Mouse (Mus musculus) spleen, postnatal 0 days (tissue): ENCODE data around the gene Chchd6. TPM values are rescaled to one million over a fixed set of nuclear protein-coding genes. Genes with fewer than 3 reads are reported as not detected.

Experiments used
- polyA plus RNA-seq: library from polyadenylated mRNA; unstranded; fragments of >200 nt; fragmentation: Nextera tagmentation; extraction: Ambion mirVana; gene quantifications from 2 replicates; pipeline ENCODE4 v1.2.1, GENCODE M21; 2015

Gene Chchd6
- 17.0 and 18.4 TPM in 2 replicates for polyA plus RNA-seq

DNA sequence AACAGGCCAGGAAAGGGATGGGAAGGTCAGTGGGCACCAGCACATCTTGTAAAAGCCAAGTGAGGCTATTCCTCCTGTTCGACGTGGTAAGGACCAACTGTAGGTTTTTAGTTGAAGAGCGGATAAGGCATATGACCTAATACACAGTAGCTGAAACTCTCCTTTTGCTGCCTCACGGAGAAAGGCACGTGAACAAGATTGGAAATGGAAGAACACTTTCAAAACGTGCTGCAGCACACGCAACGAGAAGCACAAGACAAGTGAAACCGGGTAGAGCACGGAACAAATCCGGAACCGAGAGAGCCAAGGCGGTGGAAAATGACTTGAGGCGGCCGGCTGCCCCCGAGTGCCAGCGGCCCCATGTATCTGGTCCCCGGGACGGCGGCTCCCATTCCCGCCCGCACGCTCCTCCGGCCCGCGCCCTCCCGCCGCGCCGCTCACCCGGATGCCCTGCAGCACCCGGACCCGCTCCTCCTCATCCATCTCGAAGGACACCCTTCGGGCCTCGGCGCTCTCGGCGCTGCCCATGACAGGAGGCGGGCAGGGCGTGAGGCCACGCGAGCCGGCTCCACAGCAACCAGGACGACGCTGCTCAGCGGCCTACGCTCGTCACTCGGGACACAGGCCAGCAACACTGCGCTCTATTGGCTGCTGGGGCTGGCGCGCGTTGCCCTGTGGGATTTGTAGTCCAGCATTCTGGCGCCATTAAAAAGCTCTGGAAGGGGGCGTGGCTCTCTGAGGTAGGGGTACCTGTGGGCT lies at the start of gene Chchd6:
Gene Chchd6 (minus strand): TSS at position 635 of the 759 bp plus-strand sequence.

DNA sequence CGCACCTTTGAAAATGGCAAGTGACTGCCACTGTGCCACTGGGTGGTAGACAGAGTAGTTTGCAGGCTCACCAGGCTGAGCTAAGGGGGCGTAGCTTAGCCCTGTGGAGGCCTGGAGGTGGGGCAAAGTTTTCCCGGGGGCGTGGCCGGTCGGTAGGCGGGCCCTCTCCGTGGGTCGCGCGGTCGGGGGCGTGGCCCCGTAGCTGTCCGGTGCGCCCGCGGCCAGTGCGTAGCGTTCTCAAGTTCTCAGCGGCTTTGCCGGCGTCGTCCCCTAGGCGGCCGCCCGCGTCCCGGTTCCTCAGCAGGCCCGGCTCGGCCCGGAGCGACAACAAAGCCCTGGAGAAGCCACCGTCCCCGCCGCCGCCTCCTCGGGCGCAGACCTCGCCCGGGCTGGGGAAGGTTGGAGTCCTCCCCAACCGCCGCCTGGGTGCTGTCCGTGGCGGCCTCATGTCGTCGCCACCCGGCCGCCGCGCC lies 48.4 kb upstream of the Chchd6 start, which contains the start of gene Txnrd3:
Gene Txnrd3 (plus strand): TSS at position 191 of the 473 bp plus-strand sequence.

DNA sequence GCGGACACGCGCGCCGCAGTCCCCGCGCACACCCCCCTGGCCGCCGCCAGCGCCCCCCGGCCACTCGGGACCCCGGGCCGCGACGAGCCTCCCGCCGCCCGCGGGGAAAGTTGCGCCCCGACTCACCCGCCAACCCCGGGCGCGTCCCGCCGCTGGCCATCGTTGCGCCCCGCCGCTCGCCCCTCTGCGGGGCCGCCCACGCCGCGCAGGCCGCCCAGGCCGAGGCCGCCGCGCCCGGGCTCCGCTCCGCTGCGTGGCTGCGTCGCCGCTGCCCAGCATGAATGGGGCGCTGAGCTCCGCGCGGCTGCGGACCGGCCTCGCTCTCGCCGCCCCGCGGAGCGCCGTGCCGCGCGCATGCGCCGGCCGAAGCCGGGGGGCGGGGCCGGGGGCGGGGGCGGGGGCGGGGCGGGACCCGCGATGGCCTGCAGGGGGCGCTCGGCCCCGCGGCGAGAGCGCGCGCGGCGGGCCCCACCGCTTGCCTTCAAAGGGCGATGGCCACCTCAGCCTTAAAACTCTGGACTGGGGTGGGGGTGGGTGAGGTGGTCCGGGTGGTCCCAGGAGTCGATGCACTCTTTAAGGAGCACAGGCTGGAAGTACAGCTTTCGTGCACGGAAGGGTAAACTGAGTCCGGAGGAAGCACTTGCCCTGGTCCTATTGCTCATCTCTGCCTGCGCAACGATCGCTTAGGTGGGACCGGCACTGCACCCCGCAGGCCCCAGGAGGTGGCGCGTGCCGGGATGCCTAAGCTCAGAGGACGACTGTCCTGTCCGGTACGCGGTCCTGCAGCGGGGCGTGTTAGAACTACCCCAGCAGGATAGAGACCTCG lies 233.0 kb downstream of the Chchd6 start, which contains the start of gene Plxna1:
Gene Plxna1 (minus strand): TSS at position 340 of the 826 bp plus-strand sequence.

Other genes with a start within 250 kb of the Chchd6 start
- gene Plxna1, start 233.0 kb downstream of the Chchd6 start, polyA plus RNA-seq: 3.6 and 5.5 TPM in 2 replicates
- gene Txnrd3, start 48.3 kb upstream of the Chchd6 start, polyA plus RNA-seq: 5.3 and 6.6 TPM in 2 replicates
- not detected in 2 replicates for gene Vmn1r40, start 111.9 kb upstream of the Chchd6 start, polyA plus RNA-seq
- gene Vmn1r41, start 145.1 kb upstream of the Chchd6 start, polyA plus RNA-seq: not detected in 2 replicates